24 mouse cellular contexts compared by ENCODE assay signal in genomic region chr16:46376575-46376974, GRCm38 (mm10).
DNase-seq lines count a peak whose midpoint lies in the region; ATAC-seq and TF ChIP-seq lines count a peak whose summit lies in the region.
"Had no signal": no experiment of that assay in that cellular context is flagged by ENCODE, and none has a peak within 500 bp of the region (broad histone marks: within the 10 kb centered on the region; RNA-seq: fewer than 3 reads in every experiment).

No protein-coding gene starts in this region.

- WGBS in kidney, postnatal 0 days, result 26% methylated on average over 3 of the region's 3 CpGs
- 25% methylated on average over 3 of the region's 3 CpGs for WGBS in kidney, embryonic 14.5 days
- 40% methylated on average over 3 of the region's 3 CpGs for WGBS in lung, embryonic 16.5 days
- 34% methylated on average over 3 of the region's 3 CpGs for WGBS in lung, adult 2 months

- no peak overlapping the region for H3K4me2 ChIP-seq in kidney, postnatal 0 days (ENCODE audit: low read length)
- no peak overlapping the region for H3K4me2 ChIP-seq in kidney, embryonic 14.5 days (replicated peaks; ENCODE audit: low read depth, low read length)
- H3K4me2 ChIP-seq in lung, embryonic 16.5 days (ENCODE audit: low read depth, low read length), result no peak overlapping the region
- H3K4me2 ChIP-seq: forebrain, embryonic 13.5 days; heart, embryonic 12.5 days; heart, embryonic 15.5 days; hindbrain, embryonic 13.5 days had no signal

- H3K27ac ChIP-seq in kidney, postnatal 0 days, result no peak overlapping the region
- no peak overlapping the region for H3K27ac ChIP-seq in kidney, embryonic 14.5 days (ENCODE audit: low read depth, low read length)
- no peak overlapping the region for H3K27ac ChIP-seq in lung, embryonic 16.5 days (ENCODE audit: low read length)
- H3K27ac ChIP-seq: forebrain, embryonic 10.5 days; forebrain, embryonic 13.5 days; heart, embryonic 15.5 days; hindbrain, embryonic 10.5 days; hindbrain, embryonic 13.5 days had no signal

- no peaks in the 10 kb centered on the region for H3K4me1 ChIP-seq in kidney, postnatal 0 days (replicated peaks; ENCODE audit: insufficient read depth, low read length)
- H3K4me1 ChIP-seq in kidney, embryonic 14.5 days (ENCODE audit: control insufficient read depth, insufficient read depth, low read length), result no peaks in the 10 kb centered on the region
- 0 out of 2 replicates have a peak, but pooled peaks cover 3% of the 10 kb centered on the region for H3K4me1 ChIP-seq in lung, embryonic 16.5 days (replicated peaks; ENCODE audit: control insufficient read depth, insufficient read depth, low read length)
- 0 out of 2 replicates have a peak, but pooled peaks cover 3% of the 10 kb centered on the region for H3K4me1 ChIP-seq in lung, adult 2 months (ENCODE audit: control insufficient read depth, insufficient read depth, low read length)
- H3K4me1 ChIP-seq: forebrain, embryonic 10.5 days; forebrain, embryonic 13.5 days; heart, embryonic 12.5 days; heart, embryonic 15.5 days; hindbrain, embryonic 10.5 days; hindbrain, embryonic 13.5 days had no signal

- no peak for TF ChIP-seq CTCF in kidney, postnatal 0 days (IDR thresholded peaks at IDR 0.05; ENCODE audit: low read depth)
- no peak for TF ChIP-seq CTCF in lung, adult 2 months (IDR thresholded peaks at IDR 0.05; ENCODE audit: insufficient read depth, low read length)

- H3K27me3 ChIP-seq in kidney, postnatal 0 days (ENCODE audit: insufficient read depth, low read length), result no peaks in the 10 kb centered on the region
- H3K27me3 ChIP-seq in kidney, embryonic 14.5 days (ENCODE audit: control insufficient read depth, insufficient read depth, low read length), result no peaks in the 10 kb centered on the region
- no peaks in the 10 kb centered on the region for H3K27me3 ChIP-seq in lung, embryonic 16.5 days (ENCODE audit: control insufficient read depth, insufficient read depth, low read depth, low read length)
- H3K27me3 ChIP-seq: forebrain, embryonic 13.5 days; heart, embryonic 12.5 days; heart, embryonic 15.5 days; hindbrain, embryonic 13.5 days had no signal

- H3K4me3 ChIP-seq in kidney, postnatal 0 days (replicated peaks; ENCODE audit: low read depth, low read length), result no peak overlapping the region
- no peak overlapping the region for H3K4me3 ChIP-seq in kidney, embryonic 14.5 days (ENCODE audit: low read length)
- H3K4me3 ChIP-seq in lung, embryonic 16.5 days (ENCODE audit: low read length), result no peak overlapping the region
- no peak overlapping the region for H3K4me3 ChIP-seq in lung, adult 2 months (replicated peaks; ENCODE audit: extremely low read depth, low read depth, low read length)
- H3K4me3 ChIP-seq: forebrain, embryonic 10.5 days; forebrain, embryonic 13.5 days; heart, embryonic 12.5 days; heart, embryonic 15.5 days; hindbrain, embryonic 10.5 days; hindbrain, embryonic 13.5 days had no signal

- no peak for TF ChIP-seq POLR2A in lung, adult 2 months (IDR thresholded peaks at IDR 0.05; ENCODE audit: borderline replicate concordance, extremely low read depth, low read depth, low read length)

- peak; percentile 83 for DNase-seq in heart, adult 11 months
- no peak for DNase-seq in heart, adult 9 months (ENCODE audit: low spot score in 2 of 2)
- peak; percentile 15 for DNase-seq in kidney, postnatal 0 days (ENCODE audit: low spot score)
- DNase-seq in lung, adult 2 months, result no peak
- no peak for DNase-seq in cerebellum, postnatal 36 days
- DNase-seq: adrenal gland, adult 8-10 months; adrenal gland, postnatal 25 days; cerebellum, adult 11-12 months; cerebellum, adult 8-10 months; cerebellum, postnatal 10 days; gastrocnemius, postnatal 10 days; gastrocnemius, postnatal 36 days; heart, postnatal 10 days; heart, postnatal 36 days had no signal

- no peaks in the 10 kb centered on the region for H3K36me3 ChIP-seq in kidney, postnatal 0 days (ENCODE audit: insufficient read depth, low read length)
- H3K36me3 ChIP-seq in kidney, embryonic 14.5 days (ENCODE audit: control insufficient read depth, insufficient read depth, low read length), result no peaks in the 10 kb centered on the region
- no peaks in the 10 kb centered on the region for H3K36me3 ChIP-seq in lung, embryonic 16.5 days (ENCODE audit: control insufficient read depth, insufficient read depth, low read length)
- H3K36me3 ChIP-seq: forebrain, embryonic 10.5 days; heart, embryonic 12.5 days; heart, embryonic 15.5 days; hindbrain, embryonic 10.5 days; hindbrain, embryonic 13.5 days had no signal

- H3K9me3 ChIP-seq in kidney, postnatal 0 days (replicated peaks; ENCODE audit: low read length), result no peaks in the 10 kb centered on the region
- no peaks in the 10 kb centered on the region for H3K9me3 ChIP-seq in kidney, embryonic 14.5 days (ENCODE audit: control insufficient read depth, low read length)
- no peaks in the 10 kb centered on the region for H3K9me3 ChIP-seq in lung, embryonic 16.5 days (ENCODE audit: control insufficient read depth, low read length)
- H3K9me3 ChIP-seq: forebrain, embryonic 10.5 days; forebrain, embryonic 13.5 days; heart, embryonic 15.5 days; hindbrain, embryonic 10.5 days; hindbrain, embryonic 13.5 days had no signal

- no peak overlapping the region for H3K9ac ChIP-seq in kidney, postnatal 0 days (ENCODE audit: low read depth, low read length)
- no peak overlapping the region for H3K9ac ChIP-seq in kidney, embryonic 14.5 days (ENCODE audit: low read depth, low read length)
- no peak overlapping the region for H3K9ac ChIP-seq in lung, embryonic 16.5 days (ENCODE audit: low read length)
- H3K9ac ChIP-seq: forebrain, embryonic 13.5 days; heart, embryonic 12.5 days; heart, embryonic 15.5 days; hindbrain, embryonic 13.5 days had no signal

- no peak for ATAC-seq in kidney, postnatal 0 days (replicated peaks; ENCODE audit: low FRiP score, low read depth)
- ATAC-seq in kidney, embryonic 14.5 days (ENCODE audit: low FRiP score, low TSS enrichment), result no peak
- peak; percentile 79 for ATAC-seq in lung, embryonic 16.5 days (ENCODE audit: low read depth)
- ATAC-seq: activated CD4-positive, CD25-positive, alpha-beta regulatory T cell, adult 4 months; forebrain, embryonic 13.5 days; forebrain, embryonic 16.5 days had no signal

Comparison
In these comparisons a context has a peak if more than half of its experiments do, and no peak if none do; other contexts are left out.
1. DNase-seq: peak in heart, adult 11 months (single experiment) and kidney, postnatal 0 days (single experiment); none in heart, adult 9 months (0 of 2), lung, adult 2 months (single experiment) and cerebellum, postnatal 36 days (0 of 2).